Mouse (Mus musculus) heart, embryonic 10.5 days (tissue): ENCODE measurements at regions not wholly inside any gene's neighbourhood (a gene's known extent, or its start where the extent isn't known, plus 50 kb on each side); places are given as distances from the start of the nearest gene placed in this dataset.
"Not testable (repeated sequence)": the region's sequence is repeated elsewhere in the genome, so short reads cannot be mapped to it uniquely, and the experiment has no call there.

Experiments used
- DNase-seq: peaks from one replicate; pipeline ENCODE4 v3.0.0-alpha.2; 2017; ENCODE audit warnings: low spot score
- H3K27ac ChIP-seq: fragments of 300-500 bp; sonication (generic); 2 replicates; pipeline ENCODE4 v1.5.1; 2016; ENCODE audit warnings: mild to moderate bottlenecking
- H3K27me3 ChIP-seq: fragments of 300-500 bp; sonication (generic); 2 replicates; pipeline ENCODE4 v1.6.1; 2016; ENCODE audit warnings: mild to moderate bottlenecking; ENCODE audit not compliant: poor library complexity, insufficient read depth, severe bottlenecking
- H3K36me3 ChIP-seq: fragments of 300-500 bp; sonication (generic); 2 replicates; pipeline ENCODE4 v1.6.1; 2016; ENCODE audit warnings: mild to moderate bottlenecking, moderate library complexity
- H3K4me1 ChIP-seq: fragments of 300-500 bp; sonication (generic); 2 replicates; pipeline ENCODE4 v1.6.1; 2016; ENCODE audit warnings: mild to moderate bottlenecking
- H3K4me3 ChIP-seq: fragments of 300-500 bp; sonication (generic); 2 replicates; pipeline ENCODE4 v1.5.1; 2016; ENCODE audit warnings: mild to moderate bottlenecking, moderate library complexity
- H3K9me3 ChIP-seq: fragments of 300-500 bp; sonication (generic); 2 replicates; pipeline ENCODE4 v1.6.1; 2016; ENCODE audit warnings: mild to moderate bottlenecking, moderate library complexity
- WGBS: fragments of 180-500 bp; shearing (Covaris S2); methylation state at CpG from one replicate; pipeline ENCODE4 v1.1.7; 2016; 5-methylcytosine and 5-hydroxymethylcytosine counted together

- DNase-seq, result no peak
- 38% methylated on average over 4 of the region's 4 CpGs for WGBS
- H3K4me1 ChIP-seq, result no peaks in the 10 kb centered on the region; the same call in 1 of the 2 replicates
Measured at GRCm38 (mm10) chr6:95058017-95058416, 59.0 kb upstream of the Kbtbd8 start.

GRCm38 (mm10) chr6:95056222-95056621 lies 60.8 kb upstream of the Kbtbd8 start:
- WGBS, result 85% methylated on average over 2 of the region's 2 CpGs
- no peaks in the 10 kb centered on the region; the same call in 1 of the 2 replicates for H3K4me1 ChIP-seq
- no peaks in the 10 kb centered on the region for H3K9me3 ChIP-seq
- no peak for DNase-seq
- no peak overlapping the region for H3K27ac ChIP-seq
- no peaks in the 10 kb centered on the region for H3K27me3 ChIP-seq
- H3K36me3 ChIP-seq, result no peaks in the 10 kb centered on the region
- H3K4me3 ChIP-seq, result no peak overlapping the region

More at GRCm38 (mm10) chr6:95058017-95058416, 59.0 kb upstream of the Kbtbd8 start:
- no peaks in the 10 kb centered on the region for H3K36me3 ChIP-seq
- H3K4me3 ChIP-seq, result no peak overlapping the region
- no peaks in the 10 kb centered on the region for H3K9me3 ChIP-seq
- H3K27ac ChIP-seq, result no peak overlapping the region
- H3K27me3 ChIP-seq, result no peaks in the 10 kb centered on the region

DNA sequence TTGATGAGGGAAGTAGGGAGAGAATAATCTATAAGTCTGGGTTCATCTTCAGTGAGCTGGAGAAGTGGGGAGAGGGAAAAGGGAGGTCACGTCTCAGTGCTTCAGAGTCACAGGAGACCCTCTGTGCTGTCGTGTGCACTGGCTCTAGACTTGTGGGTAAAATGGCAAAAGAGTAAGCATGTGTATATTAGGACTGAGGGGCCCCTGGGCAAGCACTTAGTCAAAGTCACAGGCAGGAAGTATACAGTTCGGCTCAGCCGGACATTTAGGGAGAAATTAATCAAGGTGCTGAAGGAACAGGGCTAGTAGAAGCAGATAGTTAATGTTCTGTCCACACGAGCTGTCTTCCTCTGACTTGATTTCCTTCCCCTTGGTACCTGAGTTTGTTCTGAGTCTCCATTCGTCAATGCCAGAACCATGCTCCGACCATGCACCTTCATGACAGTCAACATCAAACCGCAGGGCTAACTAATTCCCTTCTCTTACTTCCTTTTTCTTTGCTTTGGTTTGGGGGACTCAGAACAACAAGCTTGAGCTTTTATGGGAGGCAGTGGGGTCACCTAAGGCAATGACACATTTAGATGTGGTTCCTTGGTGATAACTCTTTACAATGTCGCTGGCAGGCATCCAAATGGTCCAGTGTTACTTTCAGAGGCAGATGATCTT lies 63.2 kb upstream of the Kbtbd8 start:
- DNase-seq, result no peak
- Histone ChIP-seq H3K9me3 (no peaks in the 10 kb centered on the region), H3K27ac (no peak overlapping the region), H3K4me3 (no peak overlapping the region), H3K27me3 (no peaks in the 10 kb centered on the region), H3K36me3 (no peaks in the 10 kb centered on the region), H3K4me1 (no peaks in the 10 kb centered on the region; the same call in 1 of the 2 replicates)
- 70% methylated on average over 9 of the region's 9 CpGs for WGBS

- H3K4me3 ChIP-seq, DNase-seq, H3K4me1 ChIP-seq, H3K36me3 ChIP-seq, H3K27me3 ChIP-seq, H3K9me3 ChIP-seq, H3K27ac ChIP-seq: not testable (repeated sequence)
- WGBS, result 6% methylated on average over 7 of the region's 10 CpGs
Measured at GRCm38 (mm10) chr6:95041351-95041750, 75.7 kb upstream of the Kbtbd8 start.

GRCm38 (mm10) chr6:95024239-95024638 lies 92.8 kb upstream of the Kbtbd8 start:
- Histone ChIP-seq H3K9me3 (no peaks in the 10 kb centered on the region), H3K4me3 (no peak overlapping the region), H3K4me1 (no peaks in the 10 kb centered on the region), H3K27ac (no peak overlapping the region), H3K36me3 (no peaks in the 10 kb centered on the region), H3K27me3 (no peaks in the 10 kb centered on the region)
- no peak for DNase-seq
- 32% methylated on average over 4 of the region's 4 CpGs for WGBS

DNA sequence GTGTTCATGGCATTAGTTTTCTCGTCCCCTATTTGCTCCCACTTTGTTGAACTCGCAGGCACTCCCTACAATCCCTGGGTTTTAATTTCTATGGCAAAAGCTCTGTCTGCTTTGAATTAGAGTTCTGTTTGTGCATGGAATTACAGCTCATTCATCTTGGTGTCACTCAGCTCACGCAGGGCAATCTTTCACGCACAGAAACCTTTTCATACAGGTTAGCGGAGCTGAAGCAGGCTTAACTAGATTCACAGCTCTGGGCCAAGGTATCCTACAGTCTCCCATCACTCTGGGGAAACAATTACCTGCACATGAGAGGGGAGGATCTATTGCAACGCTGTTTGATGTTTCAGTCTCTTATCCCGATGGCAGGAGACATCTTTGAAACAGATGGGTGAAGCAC lies 95.3 kb upstream of the Kbtbd8 start:
- 66% methylated on average over 7 of the region's 7 CpGs for WGBS
- H3K4me3 ChIP-seq, result no peak overlapping the region
- DNase-seq, result no peak
- no peaks in the 10 kb centered on the region for H3K27me3 ChIP-seq
- H3K27ac ChIP-seq, result no peak overlapping the region
- no peaks in the 10 kb centered on the region for H3K4me1 ChIP-seq
- H3K9me3 ChIP-seq, result no peaks in the 10 kb centered on the region
- no peaks in the 10 kb centered on the region for H3K36me3 ChIP-seq

DNA sequence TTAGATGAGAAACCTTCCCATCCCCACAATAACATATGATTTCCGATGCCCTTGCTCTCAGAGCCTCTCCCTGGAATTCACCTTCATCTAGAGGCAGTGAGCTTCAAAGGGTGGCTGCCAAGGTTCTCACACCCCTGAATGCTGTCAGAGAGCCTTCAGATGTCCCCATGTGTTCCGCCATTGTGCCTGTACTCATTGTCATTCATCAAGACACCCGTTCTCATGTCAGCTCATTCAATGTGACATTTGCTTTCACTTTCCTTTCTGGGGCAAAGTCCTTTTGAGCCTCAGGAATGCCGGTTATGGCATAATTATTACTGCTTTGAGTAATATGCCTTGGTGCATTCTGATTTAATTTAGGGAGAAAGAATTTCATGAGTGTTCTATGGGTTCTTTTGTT lies 99.1 kb upstream of the Kbtbd8 start:
- Histone ChIP-seq H3K36me3 (no peaks in the 10 kb centered on the region), H3K27ac (no peak overlapping the region), H3K4me1 (no peaks in the 10 kb centered on the region), H3K4me3 (no peak overlapping the region), H3K9me3 (no peaks in the 10 kb centered on the region), H3K27me3 (no peaks in the 10 kb centered on the region)
- DNase-seq, result no peak
- WGBS, result 62% methylated on average over 4 of the region's 4 CpGs

DNA sequence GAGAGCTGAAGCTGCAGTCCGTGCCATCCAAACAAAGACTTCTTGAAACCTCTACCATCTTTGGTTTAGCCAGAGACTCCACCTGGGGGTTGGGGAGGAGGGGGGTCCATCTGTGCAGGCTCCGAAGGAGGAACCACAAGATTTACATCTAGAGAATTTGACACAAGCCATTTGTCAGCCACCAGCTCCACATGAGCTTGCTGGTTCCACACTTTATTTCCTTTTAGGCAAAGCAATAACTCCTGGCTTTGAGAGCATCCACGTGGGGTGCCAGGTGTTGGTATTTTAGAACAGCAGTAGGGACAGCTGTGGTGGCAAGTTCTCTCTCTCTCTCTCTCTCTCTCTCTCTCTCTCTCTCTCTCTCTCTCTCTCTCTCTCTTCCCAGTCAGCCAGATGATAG lies 99.6 kb upstream of the Kbtbd8 start:
- no peaks in the 10 kb centered on the region for H3K9me3 ChIP-seq
- H3K4me3 ChIP-seq, result no peak overlapping the region
- no peak for DNase-seq
- no peak overlapping the region for H3K27ac ChIP-seq
- no peaks in the 10 kb centered on the region for H3K36me3 ChIP-seq
- 57% methylated on average over 3 of the region's 3 CpGs for WGBS
- no peaks in the 10 kb centered on the region for H3K27me3 ChIP-seq
- H3K4me1 ChIP-seq, result no peaks in the 10 kb centered on the region

DNA sequence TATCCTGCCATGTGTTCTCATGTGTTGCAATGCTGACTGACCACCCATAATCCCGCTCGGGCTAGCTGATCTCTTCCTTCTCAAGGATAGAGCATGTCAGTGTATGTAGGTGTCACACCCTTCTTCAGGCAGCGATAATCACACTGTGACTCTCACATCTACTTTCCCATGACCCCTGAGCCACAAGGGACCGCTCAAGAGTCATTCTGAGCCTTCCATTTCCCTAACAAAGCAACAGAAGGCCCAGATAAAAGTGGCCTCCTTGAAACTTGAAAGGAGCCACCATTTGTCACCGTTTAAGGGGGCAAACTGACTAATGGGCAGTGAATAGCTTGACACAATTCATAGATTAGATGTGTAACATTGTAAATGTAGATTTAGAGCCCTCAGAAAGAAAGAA lies 103.9 kb upstream of the Kbtbd8 start:
- Histone ChIP-seq H3K9me3 (no peaks in the 10 kb centered on the region), H3K27ac (no peak overlapping the region), H3K27me3 (no peaks in the 10 kb centered on the region), H3K36me3 (no peaks in the 10 kb centered on the region), H3K4me1 (no peaks in the 10 kb centered on the region), H3K4me3 (no peak overlapping the region)
- 25% methylated on average over 5 of the region's 5 CpGs for WGBS
- DNase-seq, result no peak

GRCm38 (mm10) chr6:95006485-95006884 lies 110.6 kb upstream of the Kbtbd8 start:
- Histone ChIP-seq H3K27me3 (no peaks in the 10 kb centered on the region), H3K4me3 (no peak overlapping the region), H3K9me3 (no peaks in the 10 kb centered on the region), H3K27ac (no peak overlapping the region), H3K4me1 (no peaks in the 10 kb centered on the region), H3K36me3 (no peaks in the 10 kb centered on the region)
- DNase-seq, result no peak
- 73% methylated on average over 2 of the region's 2 CpGs for WGBS

DNA sequence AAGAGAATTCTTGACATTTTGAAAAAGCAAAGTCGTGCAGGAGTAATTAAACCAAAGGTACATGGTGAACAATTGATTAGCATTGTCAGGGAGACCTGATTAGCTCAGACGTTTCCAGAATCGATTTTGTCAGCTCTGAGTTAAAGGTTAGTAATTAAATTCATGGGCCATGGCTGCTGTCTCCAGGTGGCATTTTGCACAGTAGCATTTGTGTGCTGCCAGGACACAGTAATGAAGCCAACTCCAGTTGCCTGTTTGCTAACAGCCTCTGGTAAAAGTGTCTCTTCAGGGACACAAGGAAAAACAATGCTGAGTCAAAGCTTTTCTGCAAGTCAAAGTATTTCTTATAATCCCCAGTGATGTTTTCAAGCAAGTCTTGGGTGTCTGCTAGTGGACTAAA lies 113.3 kb upstream of the Kbtbd8 start:
- Histone ChIP-seq H3K4me1 (no peaks in the 10 kb centered on the region), H3K9me3 (no peaks in the 10 kb centered on the region), H3K36me3 (no peaks in the 10 kb centered on the region), H3K27ac (no peak overlapping the region), H3K4me3 (no peak overlapping the region), H3K27me3 (no peaks in the 10 kb centered on the region)
- WGBS, result 63% methylated on average over 3 of the region's 3 CpGs
- no peak for DNase-seq

GRCm38 (mm10) chr6:94999562-94999961 lies 117.5 kb upstream of the Kbtbd8 start:
- Histone ChIP-seq H3K4me1 (no peaks in the 10 kb centered on the region), H3K9me3 (no peaks in the 10 kb centered on the region), H3K36me3 (no peaks in the 10 kb centered on the region), H3K27ac (no peak overlapping the region), H3K4me3 (no peak overlapping the region), H3K27me3 (no peaks in the 10 kb centered on the region)
- WGBS, result 58% methylated on average over 4 of the region's 4 CpGs
- no peak for DNase-seq

DNA sequence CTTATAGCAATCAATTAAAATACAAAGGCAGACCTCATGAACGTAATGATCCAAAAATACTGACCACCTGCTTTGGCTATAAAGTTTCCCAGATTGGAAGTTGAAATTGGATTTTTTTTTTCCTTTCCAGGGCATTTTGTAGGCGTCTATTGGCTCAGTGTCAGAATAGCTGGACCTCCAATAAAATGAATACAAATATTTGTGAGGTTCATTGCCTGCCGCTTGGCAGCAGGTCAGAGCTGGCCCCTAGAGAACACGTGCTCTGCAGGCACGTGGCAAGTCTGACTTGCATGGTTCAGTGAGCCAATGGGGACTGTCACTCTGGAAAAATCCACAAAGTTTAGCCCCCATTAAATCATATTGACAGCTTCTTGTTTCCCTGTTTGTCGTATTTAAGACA lies 118.0 kb upstream of the Kbtbd8 start:
- H3K9me3 ChIP-seq, result no peaks in the 10 kb centered on the region
- no peak overlapping the region for H3K4me3 ChIP-seq
- no peak overlapping the region for H3K27ac ChIP-seq
- H3K36me3 ChIP-seq, result no peaks in the 10 kb centered on the region
- WGBS, result 76% methylated on average over 6 of the region's 6 CpGs
- no peaks in the 10 kb centered on the region for H3K4me1 ChIP-seq
- DNase-seq, result no peak
- H3K27me3 ChIP-seq, result no peaks in the 10 kb centered on the region

DNA sequence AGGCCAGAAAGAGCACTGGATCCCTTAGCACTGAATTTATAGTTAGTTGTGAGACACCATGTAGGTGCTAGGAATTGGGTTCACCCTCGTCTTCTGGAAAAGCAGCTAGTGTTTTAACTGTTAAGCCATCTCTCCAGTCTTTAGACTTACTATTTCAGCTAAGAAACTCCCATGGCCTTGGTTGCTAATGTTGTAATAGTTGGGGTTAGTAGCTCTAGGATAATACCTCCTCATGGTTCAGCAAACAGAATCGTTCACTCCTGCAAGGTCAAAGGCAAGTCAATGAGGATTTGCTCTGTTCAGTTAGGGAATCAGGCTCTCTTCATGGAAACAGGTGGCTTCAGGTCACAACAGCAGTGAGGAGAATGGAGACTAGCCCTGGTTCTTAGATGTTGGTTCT lies 118.7 kb upstream of the Kbtbd8 start:
- H3K4me3 ChIP-seq, result no peak overlapping the region
- no peaks in the 10 kb centered on the region for H3K27me3 ChIP-seq

More for the DNA sequence above, 118.7 kb upstream of the Kbtbd8 start:
- no peaks in the 10 kb centered on the region for H3K4me1 ChIP-seq
- no peaks in the 10 kb centered on the region for H3K9me3 ChIP-seq
- H3K36me3 ChIP-seq, result no peaks in the 10 kb centered on the region
- 80% methylated on average over 2 of the region's 2 CpGs for WGBS
- no peak overlapping the region for H3K27ac ChIP-seq
- no peak for DNase-seq
